Mouse (Mus musculus) intestine, embryonic 16.5 days (tissue): ENCODE measurements at regions not wholly inside any gene's neighbourhood (a gene's known extent, or its start where the extent isn't known, plus 50 kb on each side); places are given as distances from the start of the nearest gene placed in this dataset.

Source experiments
- ATAC-seq: fragments of 200-750 bp; cut with Nextera tagmentation; 2 replicates; pipeline ENCODE4 v1.8.0; 2017; ENCODE audit warnings: moderate TSS enrichment, moderate library complexity
- H3K27ac ChIP-seq: fragments of 300-500 bp; sonication (generic); 2 replicates; pipeline ENCODE4 v1.5.1; 2014; ENCODE audit warnings: mild to moderate bottlenecking, low read length
- H3K27me3 ChIP-seq: fragments of 300-500 bp; sonication (generic); replicated peaks from 2 replicates; pipeline ENCODE4 v1.6.1; 2014; ENCODE audit warnings: low read length, control low read depth, mixed read lengths; ENCODE audit not compliant: control insufficient read depth, insufficient read depth
- H3K36me3 ChIP-seq: fragments of 300-500 bp; sonication (generic); 2 replicates; pipeline ENCODE4 v1.6.1; 2014; ENCODE audit warnings: low read length, control low read depth; ENCODE audit not compliant: control insufficient read depth, insufficient read depth
- H3K4me1 ChIP-seq: fragments of 300-500 bp; sonication (generic); 2 replicates; pipeline ENCODE4 v1.6.1; 2014; ENCODE audit warnings: low read length, control low read depth, mixed read lengths; ENCODE audit not compliant: control insufficient read depth, insufficient read depth
- H3K4me2 ChIP-seq: fragments of 300-500 bp; sonication (generic); 2 replicates; pipeline ENCODE4 v1.6.1; 2014; ENCODE audit warnings: low read depth, low read length, control low read depth
- H3K4me3 ChIP-seq: fragments of 300-500 bp; sonication (generic); 2 replicates; pipeline ENCODE4 v1.5.1; 2014; ENCODE audit warnings: mild to moderate bottlenecking, low read length
- H3K9ac ChIP-seq: fragments of 300-500 bp; sonication (generic); 2 replicates; pipeline ENCODE4 v1.6.1; 2014; ENCODE audit warnings: low read depth, low read length
- H3K9me3 ChIP-seq: fragments of 300-500 bp; sonication (generic); 2 replicates; pipeline ENCODE4 v1.6.1; 2016; ENCODE audit warnings: low read length, control low read depth; ENCODE audit not compliant: control insufficient read depth
- WGBS: fragments of 180-500 bp; shearing (Covaris S2); extraction: QIAGEN DNeasy Blood & Tissue Kit; methylation state at CpG from one replicate; pipeline ENCODE4 v1.1.7; 2014; 5-methylcytosine and 5-hydroxymethylcytosine counted together

DNA sequence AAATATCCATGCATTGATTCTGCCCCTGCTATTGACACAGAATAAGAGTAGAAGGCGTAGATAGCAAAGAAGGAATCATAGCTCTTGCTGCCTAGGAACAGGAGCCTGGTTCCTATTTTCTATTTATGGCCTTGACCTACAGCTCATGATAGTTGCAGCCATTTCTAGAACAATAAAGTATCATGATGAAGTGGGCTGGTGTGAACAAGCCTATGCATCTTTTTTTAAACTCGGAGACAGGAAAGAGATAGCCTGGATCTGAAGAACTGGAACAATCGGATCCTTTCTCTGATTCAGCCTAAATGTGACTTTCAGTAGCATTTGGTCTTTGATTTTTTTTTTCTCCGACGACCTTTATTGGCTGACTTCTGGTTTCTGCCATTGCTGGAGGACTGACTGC is 541.4 kb downstream of the Galc start:
- Histone ChIP-seq H3K27me3 (no peaks in the 10 kb centered on the region), H3K4me2 (no peak overlapping the region), H3K27ac (no peak overlapping the region), H3K9ac (no peak overlapping the region), H3K9me3 (no peaks in the 10 kb centered on the region), H3K4me1 (no peaks in the 10 kb centered on the region), H3K36me3 (no peaks in the 10 kb centered on the region), H3K4me3 (no peak overlapping the region)
- 85% methylated on average over 5 of the region's 5 CpGs for WGBS
- no peak for ATAC-seq
